Mouse (Mus musculus): ENCODE data around the gene Fars2.

The Fars2 gene

DNA sequence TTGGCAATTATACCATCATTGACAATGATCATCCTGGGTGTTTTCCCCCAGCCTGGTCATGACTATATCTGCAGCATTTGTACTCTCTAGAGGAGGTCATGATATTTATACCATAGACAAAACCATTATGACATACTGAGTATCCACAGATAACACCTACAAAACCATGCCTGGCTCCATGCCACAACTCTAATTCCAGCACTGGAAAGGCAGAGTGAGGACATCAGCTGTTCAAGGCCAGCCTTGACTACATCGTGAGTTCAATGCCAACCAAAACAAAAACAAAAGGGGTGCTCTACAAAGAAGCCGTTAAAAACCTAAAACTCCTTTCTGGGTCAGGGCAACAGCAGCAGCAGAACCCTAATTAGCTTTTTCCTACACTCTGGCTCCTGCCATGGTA lies 392.9 kb downstream of the Fars2 start:
- no peak for DNase-seq (ENCODE audit: low spot score in 2 of 2)

DNA sequence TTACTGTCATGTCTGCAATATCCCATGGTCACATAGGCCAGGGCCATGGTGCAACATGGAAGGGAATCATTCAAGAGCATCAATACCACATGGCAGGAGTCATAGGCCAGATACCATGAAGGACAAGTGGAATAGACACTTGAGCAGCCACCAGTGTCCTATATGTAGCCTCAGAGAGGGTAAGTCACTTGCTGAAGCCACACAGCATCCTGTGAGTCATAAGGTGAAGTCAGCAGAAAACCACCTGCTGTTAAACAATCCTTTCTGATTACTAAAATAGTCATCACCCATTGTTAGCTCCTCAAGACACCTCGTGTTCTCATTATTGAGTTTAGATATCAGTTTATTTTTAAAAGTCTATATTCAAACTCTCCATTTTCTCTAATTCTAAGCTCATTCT lies 395.9 kb downstream of the Fars2 start:
- DNase-seq (ENCODE audit: low spot score in 2 of 2) = no peak

DNA sequence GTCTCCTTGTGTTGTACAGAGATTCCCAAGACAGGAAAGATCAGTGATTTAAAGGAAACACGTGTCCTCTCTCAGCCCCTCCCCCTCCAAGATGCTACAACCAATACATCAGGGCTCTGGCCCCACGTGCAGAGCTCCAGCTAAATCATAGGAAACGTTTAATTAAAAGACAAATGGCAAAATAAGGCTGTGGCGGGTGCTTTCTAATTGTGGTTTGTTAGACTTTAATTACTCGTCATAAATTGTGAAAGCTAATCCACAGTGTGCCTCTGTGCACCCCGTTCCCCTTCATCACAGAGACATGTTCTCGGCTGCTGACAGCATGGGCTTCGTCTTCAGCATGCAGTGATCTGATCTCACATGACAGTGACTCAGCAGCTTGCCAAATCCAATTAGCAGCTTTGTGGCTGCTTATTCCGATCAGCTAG lies 400.9 kb downstream of the Fars2 start:
- DNase-seq (ENCODE audit: low spot score in 2 of 2) = no peak

DNA sequence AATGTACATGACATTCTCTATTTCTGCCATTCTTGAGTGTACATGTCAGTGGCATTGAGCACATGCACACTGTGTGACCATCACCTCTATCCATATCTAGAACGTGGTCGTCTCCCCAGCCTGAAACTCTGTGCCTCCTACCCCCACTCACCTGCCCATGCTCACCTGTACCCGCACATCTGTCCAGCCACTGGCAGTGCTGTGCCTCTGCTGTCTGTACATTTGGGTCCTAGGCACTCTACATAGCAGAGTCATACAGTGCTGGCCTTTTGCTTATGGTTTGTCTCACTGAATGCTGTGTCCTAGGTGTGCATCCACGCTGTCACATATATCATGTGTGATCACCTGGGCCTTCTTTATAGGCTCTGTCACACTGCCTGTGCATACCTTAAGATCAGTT lies 410.5 kb downstream of the Fars2 start:
- DNase-seq (ENCODE audit: low spot score in 2 of 2) = no peak

DNA sequence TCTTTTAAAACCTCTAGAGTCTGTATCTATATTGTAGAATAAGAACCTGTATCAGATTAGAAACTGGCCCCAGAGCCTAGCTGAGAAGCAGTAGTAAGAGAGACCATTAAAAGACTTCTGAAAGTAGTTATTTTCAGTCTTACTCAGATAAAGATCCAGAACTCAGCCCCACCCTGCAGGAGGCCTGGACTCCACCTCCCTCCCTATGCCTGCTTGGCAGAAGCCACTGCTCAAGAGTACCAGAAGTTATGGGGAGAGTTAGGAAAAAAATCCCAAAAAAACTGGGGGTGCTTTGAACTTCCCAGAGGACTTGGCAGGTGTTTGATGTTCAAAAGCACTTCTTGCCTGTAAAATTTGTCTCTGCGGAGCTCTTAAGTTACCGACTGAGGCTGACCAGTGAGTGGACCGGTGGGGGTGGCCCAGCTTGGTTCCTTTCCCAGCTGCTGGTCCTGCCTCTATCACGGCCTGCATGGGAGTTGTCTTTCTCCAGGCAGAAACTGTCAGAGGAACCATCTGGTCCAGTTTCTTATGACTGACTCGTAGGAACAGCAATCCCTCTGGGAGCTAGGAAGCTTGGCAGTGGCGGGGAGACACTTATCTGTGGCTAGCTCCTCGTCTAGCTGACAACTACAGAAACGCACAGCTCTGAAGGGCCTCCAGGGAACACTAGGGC lies 411.1 kb downstream of the Fars2 start:
- DNase-seq (ENCODE audit: low spot score in 2 of 2) = peak in 1 of 2 experiments; percentile 25

DNA sequence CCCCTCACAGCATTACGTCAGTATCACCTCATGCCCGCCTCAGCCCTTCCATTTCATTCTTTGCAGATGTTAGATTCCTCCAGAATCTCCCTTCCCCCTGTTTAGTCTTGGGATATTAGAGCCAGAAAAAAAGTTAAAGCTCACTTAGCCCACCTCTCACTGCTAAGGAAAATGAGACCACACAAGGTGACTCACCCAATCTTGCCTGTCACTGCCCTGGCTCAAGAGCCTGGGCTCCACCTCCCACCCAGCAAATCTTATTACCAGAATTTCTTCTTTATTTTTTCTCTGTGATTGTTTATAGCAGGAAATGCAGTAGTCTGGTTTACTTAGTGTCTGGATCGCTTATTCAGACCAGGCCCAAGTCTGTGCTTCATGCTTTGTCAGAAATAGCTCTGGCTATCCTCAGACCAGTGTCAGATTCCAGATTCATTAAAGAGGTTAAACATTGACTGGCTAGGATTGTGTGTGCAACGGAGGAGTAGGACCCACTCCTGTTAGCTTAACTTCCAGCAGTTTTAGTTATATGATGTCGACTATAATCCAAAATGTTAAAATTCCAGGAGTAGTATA lies 412.3 kb downstream of the Fars2 start:
- no peak for DNase-seq (ENCODE audit: low spot score in 2 of 2)

DNA sequence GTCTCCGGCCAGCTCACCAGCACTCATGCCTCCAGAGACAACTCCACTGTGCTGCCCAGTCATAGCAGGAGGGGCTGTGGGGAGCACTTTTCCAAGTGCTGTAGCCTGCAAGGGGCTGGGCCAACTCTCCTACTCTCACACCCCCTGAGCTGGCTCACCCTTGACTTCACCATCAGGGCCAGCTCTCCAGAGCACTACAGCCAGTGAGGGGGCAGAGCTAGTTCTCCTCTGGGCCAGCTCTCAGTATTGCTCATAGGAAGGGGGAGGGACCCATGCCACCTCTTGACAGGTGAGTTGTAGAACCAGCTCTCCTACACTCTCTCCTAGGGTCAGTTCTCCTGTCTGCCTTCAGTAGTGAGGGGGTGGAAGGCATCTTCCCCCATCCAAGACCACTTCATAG lies 413.6 kb downstream of the Fars2 start:
- DNase-seq (ENCODE audit: low spot score in 2 of 2) = no peak

DNA sequence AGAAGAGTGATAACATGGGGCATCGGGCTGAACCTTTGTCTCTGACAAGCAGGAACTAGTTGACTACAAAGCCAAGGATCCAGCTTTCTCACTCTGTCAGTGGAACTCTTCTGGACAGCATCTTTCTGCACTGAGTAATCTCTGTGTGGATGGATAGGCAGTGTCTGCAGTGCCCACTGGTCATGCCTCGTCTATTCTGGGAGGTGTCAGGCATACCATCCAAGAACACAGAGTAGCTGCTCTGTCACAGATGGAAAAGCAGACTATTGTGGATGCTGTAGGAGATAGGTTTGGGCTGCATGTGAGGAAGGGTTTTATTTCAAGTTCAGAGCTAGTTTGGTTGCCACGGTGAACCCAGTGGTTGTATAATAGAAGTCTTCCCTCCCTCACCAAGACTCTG lies 414.7 kb downstream of the Fars2 start:
- no peak for DNase-seq (ENCODE audit: low spot score in 2 of 2)

DNA sequence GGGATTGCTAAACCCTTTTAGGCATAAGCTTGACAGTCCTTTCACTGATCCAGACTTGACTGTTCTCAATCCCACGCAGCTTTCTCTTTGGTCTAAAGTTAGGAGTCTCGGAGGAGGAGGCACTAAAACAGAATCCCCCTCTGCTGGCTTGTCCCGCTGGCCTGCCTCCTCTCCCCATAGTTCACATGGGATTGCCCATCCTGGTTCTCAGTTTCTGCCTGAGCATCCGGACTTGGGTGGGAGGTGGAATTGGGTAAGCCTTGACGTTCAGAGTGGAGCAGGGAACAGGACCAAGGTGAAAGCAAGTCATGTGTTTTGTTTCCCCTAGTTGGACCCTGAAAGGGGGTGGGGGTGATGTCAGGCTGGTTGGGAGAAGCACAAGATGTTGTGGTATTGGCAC lies 415.9 kb downstream of the Fars2 start:
- DNase-seq (ENCODE audit: low spot score in 2 of 2) = no peak

DNA sequence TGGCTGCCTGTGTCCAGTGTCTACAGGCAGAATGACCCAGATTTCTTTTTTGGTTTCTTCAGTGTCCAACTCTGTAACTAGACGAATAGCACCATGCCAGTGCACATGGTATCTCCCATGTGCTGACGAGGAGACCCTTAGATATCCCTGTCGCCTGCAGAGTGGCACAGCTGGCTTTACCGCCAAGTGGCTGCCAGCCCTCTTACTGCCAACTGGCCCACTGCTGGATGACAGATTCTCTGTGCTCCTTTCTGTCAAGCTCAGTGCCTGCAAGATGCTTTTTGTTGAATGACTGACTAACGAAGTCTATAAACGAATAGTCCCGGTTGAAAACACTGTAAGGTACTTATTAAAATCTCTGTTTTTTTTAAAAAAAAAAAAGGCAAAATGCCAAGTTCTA lies 416.3 kb downstream of the Fars2 start:
- no peak for DNase-seq (ENCODE audit: low spot score in 2 of 2)

DNA sequence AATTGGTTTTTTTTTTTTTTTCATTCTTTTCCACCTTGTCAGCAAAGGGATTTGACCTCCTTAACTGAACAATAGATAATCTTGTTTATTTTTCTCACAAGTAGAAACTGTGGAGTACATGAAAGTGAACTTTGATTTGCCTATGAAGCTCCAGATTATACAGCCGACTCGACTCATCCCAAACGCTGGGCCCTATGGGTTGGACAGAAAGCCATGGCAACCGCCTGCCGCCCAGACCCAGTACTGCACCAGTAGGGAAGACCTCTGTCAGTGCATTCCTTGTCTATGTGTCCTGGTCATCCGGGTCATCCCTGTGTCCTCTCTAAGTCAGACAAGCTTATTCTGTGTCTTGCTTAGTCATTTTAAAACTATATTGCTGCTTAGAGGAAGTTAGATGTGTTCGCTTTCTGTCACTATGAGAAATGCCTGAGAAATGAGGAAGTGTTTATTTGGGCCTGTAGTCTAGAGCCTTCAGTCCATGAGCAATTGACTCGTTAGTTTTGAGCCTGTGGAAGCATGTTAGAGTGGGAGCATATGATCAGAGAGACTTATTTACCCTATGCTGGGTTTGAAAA lies 416.8 kb downstream of the Fars2 start:
- no peak for DNase-seq (ENCODE audit: low spot score in 2 of 2)

DNA sequence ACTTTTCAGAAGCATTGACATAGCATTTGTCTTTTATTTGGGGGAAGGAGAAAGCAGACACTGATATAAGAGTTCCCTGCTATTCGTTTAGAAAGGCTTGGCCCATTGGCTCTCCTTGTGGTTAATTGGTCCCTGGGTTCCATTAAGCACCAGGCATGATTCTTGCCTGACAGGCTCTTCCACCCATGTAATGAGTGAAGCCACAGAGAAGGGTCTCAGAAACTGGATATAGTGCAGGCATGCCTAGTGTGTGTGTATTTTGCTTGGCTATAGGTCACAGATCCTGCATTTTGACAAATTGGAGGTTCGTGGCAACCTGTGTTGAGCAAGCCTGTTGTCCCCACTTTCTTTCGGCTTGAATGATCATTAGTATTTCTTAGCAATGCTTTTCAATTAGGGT lies 420.4 kb downstream of the Fars2 start:
- DNase-seq (ENCODE audit: low spot score in 2 of 2) = no peak

DNA sequence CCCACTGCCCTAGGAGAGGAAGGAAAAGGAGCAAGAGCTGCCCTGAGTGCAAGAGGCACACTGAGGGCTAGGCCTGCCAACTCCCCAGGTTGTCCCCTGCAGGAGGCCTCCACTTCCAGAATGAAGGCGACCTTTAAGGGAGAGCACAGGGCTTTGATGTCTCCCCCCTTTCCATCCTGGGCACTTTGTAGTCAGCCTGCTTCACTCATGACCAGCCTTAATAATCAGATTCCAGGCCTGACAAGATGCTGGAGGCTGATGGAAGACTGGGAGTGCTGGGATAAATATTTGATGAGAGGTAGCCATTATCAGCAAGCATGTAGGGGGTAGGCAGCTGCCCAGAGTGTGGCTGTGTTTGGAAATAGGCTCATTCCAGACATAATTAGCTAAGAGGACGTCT lies 421.2 kb downstream of the Fars2 start:
- no peak for DNase-seq (ENCODE audit: low spot score in 2 of 2)

DNA sequence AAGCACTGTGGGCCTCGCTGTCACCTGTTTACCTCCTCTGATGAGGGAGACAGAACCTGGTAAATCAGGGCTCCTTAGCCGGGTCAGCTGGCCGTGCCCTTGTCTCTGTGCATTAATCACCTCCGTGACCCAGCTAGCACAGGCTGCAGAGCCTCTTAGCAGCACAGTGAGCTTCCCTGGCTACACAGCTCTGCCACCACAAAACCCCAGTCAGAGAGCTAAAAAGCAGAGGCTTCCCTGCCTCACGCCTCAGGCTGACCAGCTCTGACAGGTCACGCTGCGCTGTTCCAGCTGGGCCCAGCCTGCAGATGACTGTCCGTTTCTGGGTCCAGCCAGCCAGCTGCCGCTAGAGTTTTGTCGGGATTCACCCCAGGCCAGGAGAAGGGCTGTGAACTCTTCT lies 423.0 kb downstream of the Fars2 start:
- no peak for DNase-seq (ENCODE audit: low spot score in 2 of 2)

DNA sequence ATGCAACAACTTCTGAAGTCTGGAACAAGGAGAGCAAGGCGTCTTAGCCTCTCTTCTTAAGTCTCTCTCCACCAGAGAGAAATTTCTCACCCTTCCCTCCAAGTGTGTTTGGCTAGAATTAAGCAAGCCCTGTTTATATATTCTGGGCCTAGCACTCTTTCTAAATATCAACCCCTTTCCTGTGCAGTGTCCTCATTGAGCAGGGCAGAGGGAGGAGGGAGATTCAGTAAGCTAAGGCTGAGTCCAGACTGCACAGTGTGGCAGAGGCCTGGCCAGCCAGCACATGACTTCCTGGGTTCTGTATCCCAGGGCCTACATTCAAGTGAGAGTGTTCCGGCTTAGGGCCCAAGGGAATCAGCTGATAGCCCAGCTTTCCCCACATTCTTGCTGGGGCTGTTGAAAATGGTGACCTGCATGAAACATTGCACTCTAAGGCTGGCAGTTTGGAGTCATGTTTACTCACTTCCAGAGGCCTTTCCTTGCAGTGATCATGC lies 424.1 kb downstream of the Fars2 start:
- no peak for DNase-seq (ENCODE audit: low spot score in 2 of 2)

DNA sequence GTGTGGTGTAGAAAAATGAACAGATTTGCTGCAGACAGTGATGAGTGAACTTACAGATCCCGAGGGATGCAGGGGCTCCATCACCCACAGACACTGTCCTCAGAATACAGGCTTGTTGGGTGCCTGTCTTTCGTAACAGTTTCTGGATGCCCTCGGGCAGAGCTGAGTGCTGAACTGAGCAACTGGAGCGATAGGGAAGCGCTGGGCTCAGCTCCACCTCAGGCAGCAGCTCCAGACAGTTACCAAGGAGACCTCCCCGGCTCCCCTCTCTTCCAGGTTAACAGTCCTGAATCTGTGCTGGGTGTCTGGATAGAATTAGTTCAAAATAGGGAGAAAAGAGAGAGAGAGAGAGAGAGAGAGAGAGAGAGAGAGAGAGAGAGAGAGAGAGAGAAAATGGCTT lies 433.5 kb downstream of the Fars2 start:
- DNase-seq (ENCODE audit: low spot score in 2 of 2) = no peak

DNA sequence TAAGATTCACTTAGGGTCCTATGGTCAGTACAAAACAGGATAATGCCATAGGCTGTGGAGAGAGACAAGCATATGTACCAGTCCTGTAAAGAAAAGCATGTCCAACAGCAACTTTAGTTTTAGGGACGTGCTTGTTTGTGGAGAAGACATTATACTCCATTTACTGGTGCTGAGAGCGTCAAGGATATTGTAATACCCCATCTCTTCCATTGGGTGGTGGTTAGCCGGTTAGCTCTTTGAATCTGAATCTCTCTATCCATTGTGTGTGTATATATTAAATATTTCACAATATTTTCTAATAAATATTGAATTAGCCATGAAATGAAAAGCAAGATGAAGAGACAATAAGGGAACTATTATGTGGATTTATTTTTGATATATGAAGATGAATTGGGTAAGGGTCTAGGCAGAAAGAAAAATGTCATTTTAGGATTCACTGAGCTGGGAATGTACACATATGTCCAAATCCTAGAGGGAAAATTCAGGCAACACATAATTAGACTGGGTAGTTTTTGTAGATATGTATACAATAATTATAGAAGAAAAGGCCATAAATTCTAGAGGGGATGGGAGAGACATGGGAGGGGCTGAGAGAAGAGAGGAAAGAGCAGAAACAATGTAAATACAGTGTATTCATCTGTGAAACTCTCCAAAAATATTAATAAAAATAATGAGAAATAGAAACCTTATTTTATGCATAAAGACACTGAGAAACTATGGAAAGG lies 435.5 kb downstream of the Fars2 start:
- DNase-seq (ENCODE audit: low spot score in 2 of 2) = no peak

DNA sequence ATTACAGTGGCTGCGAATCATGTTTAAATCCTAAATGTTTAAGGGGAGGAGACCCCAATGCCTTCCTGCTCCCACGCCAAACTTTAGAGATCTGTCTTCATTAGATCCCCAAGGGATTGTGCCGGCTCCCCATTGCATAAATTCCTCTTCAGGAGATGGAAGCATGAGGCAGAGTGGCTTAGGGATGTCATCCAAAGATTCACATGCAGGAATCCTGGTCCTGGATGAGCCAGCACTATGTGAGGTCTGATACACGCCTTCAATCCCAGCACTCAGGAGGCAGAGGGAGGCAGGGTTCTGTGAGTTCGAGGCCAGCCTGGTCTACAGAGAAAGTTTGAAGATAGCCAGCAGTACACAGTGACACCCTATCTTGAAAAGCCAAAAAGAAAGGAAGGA lies 436.0 kb downstream of the Fars2 start:
- DNase-seq (ENCODE audit: low spot score in 2 of 2) = no peak

DNA sequence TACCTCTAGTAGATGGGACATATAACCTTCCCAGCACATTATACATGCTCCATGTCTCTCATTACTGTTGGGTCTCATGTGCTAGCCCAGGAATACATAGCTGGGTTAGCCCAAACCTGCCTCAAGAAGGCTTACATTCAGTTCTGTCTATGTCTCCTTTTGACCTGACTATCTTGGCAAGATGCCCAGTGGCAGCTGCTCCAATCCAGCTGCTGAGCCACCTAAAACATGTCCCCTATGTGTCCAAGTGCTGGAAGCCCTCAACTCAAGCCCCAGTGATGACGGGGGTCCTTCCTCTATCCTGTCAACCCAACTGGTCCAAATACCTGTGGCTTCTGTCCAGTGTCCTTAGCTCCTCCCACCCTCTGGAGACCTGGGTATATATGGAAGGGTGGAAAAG lies 437.5 kb downstream of the Fars2 start:
- no peak for DNase-seq (ENCODE audit: low spot score in 2 of 2)

DNA sequence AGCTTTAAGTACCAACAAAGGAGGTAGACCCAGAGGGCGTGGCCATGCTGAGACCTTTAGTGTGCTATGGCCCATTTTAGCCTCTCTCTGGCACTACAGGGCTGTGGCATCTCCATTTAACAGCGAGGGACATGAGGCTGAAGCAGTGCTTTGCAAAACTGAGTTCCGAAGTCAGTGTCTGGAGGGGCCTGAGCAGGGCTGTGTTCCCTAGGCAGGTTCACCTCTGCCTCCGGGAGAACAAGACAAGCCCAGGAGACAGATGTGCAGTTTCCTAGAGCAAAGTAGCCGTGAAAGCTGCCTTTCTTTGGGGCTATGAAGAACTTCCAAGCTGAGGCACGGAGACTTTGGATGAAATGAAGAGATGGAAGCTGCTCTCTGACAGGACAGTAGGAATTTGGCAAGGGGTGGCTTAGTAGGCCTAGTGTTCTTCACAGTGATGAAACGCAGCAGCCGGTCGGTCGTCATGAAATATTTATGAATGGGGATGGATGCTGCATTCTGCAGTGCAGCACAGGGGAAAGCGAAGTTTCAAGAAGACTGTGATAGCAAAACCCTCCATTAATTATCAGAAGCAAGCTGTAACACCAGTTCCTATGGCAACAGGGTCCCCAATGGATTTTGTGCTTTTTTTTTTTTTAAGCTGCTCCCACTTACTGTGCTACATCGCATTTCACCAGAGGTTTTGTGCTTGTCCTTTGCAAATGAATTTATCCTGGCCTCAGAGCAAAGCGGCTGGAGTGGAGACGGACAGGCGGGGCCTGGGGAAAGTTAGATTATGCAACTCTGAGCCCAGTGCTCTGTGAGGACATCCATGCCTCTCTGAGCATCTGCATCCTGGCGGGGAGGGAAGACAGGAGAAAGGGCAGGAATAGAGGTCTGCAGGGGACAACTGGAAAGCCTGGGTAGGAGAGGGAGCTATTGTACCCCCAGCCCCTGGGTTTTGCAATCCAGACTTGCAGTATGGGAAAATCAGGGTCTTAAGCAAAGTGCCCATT lies 445.5 kb downstream of the Fars2 start:
- DNase-seq (ENCODE audit: low spot score in 2 of 2) = no peak

DNA sequence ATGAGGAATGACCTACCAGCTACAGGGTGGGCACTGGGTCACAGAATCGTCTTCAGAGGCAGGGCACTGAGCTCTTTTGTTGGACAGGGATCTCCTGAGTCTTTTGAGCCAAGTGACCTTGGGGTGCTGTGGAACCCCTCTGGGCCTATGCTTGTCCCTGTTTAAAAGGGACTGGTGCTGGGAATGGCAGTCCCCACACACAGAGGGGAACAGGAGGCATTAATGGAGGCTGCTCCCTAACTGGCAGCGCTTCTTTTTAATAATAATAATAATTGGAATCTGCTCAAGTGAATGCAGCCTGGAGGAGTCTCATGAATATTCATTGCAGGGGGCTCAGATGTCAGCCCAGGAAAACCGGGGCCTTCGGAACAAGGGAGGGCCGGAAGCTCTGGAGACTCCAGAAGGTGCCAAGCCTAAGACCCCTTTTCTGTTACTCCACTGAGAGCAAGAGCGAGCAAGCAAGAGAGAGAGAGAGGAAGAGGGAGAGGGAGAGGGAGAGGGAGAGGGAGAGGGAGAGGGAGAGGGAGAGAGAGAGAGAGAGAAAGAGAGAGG lies 447.6 kb downstream of the Fars2 start:
- DNase-seq (ENCODE audit: low spot score in 2 of 2) = no peak
